Mouse (Mus musculus): ENCODE data around the gene Slc16a1.
"Not testable (repeated sequence)": the region's sequence is repeated elsewhere in the genome, so short reads cannot be mapped to it uniquely, and the experiment has no call there.

Gene Slc16a1

GRCm38 (mm10) chr3:104675258-104675851 lies 36.9 kb downstream of the Slc16a1 start:
- peak; percentile 79 for DNase-seq

- DNase-seq, result no peak
Measured at GRCm38 (mm10) chr3:104677781-104678180, 39.3 kb downstream of the Slc16a1 start.

GRCm38 (mm10) chr3:104678826-104679225 lies 40.4 kb downstream of the Slc16a1 start:
- DNase-seq, result no peak

GRCm38 (mm10) chr3:104682671-104683504 lies 44.4 kb downstream of the Slc16a1 start:
- DNase-seq, result peak; percentile 50

GRCm38 (mm10) chr3:104700751-104701335 lies 62.4 kb downstream of the Slc16a1 start:
- DNase-seq, result peak; percentile 44

- no peak for DNase-seq
Measured at GRCm38 (mm10) chr3:104701761-104702160, 63.3 kb downstream of the Slc16a1 start.

- no peak for DNase-seq
Measured at GRCm38 (mm10) chr3:104703941-104704340, 65.5 kb downstream of the Slc16a1 start.

- no peak for DNase-seq
Measured at GRCm38 (mm10) chr3:104706446-104706845, 68.0 kb downstream of the Slc16a1 start.

GRCm38 (mm10) chr3:104706951-104707771 lies 68.7 kb downstream of the Slc16a1 start:
- not testable (repeated sequence) for DNase-seq

- not testable (repeated sequence) for DNase-seq
Measured at GRCm38 (mm10) chr3:104707772-104708144, 69.3 kb downstream of the Slc16a1 start.
